Mouse (Mus musculus) midbrain, embryonic 16.5 days (tissue): ENCODE data around the gene Gm10322. TPM values are rescaled to one million over a fixed set of nuclear protein-coding genes. Genes with fewer than 3 reads are reported as not detected.

Experiments
- ATAC-seq: fragments of 200-750 bp; cut with Nextera tagmentation; 2 replicates; pipeline ENCODE4 v1.8.0; 2017; ENCODE audit warnings: moderate TSS enrichment
- H3K27ac ChIP-seq: fragments of 300-500 bp; sonication (generic); 2 replicates; pipeline ENCODE4 v1.5.1; 2014; ENCODE audit warnings: mild to moderate bottlenecking, low read length, mixed read lengths
- H3K27me3 ChIP-seq: fragments of 300-500 bp; sonication (generic); 2 replicates; pipeline ENCODE4 v1.6.1; 2014; ENCODE audit warnings: low read depth, low read length, mixed read lengths; ENCODE audit not compliant: control insufficient read depth, insufficient read depth
- H3K36me3 ChIP-seq: fragments of 300-500 bp; sonication (generic); 2 replicates; pipeline ENCODE4 v1.6.1; 2014; ENCODE audit warnings: mild to moderate bottlenecking, low read length, moderate library complexity, mixed read lengths; ENCODE audit not compliant: control insufficient read depth, insufficient read depth
- H3K4me1 ChIP-seq: fragments of 300-500 bp; sonication (generic); 2 replicates; pipeline ENCODE4 v1.6.1; 2014; ENCODE audit warnings: mild to moderate bottlenecking, low read length, mixed read lengths; ENCODE audit not compliant: control insufficient read depth, insufficient read depth
- H3K4me2 ChIP-seq: fragments of 300-500 bp; sonication (generic); 2 replicates; pipeline ENCODE4 v1.6.1; 2014; ENCODE audit warnings: mild to moderate bottlenecking, low read length, mixed read lengths
- H3K4me3 ChIP-seq: fragments of 300-500 bp; sonication (generic); 2 replicates; pipeline ENCODE4 v1.5.1; 2014; ENCODE audit warnings: low read depth, mild to moderate bottlenecking, low read length, moderate library complexity, mixed read lengths
- H3K9ac ChIP-seq: fragments of 300-500 bp; sonication (generic); 2 replicates; pipeline ENCODE4 v1.6.1; 2014; ENCODE audit warnings: low read depth, low read length, mixed read lengths
- H3K9me3 ChIP-seq: fragments of 300-500 bp; sonication (generic); replicated peaks from 2 replicates; pipeline ENCODE4 v1.6.1; 2014; ENCODE audit warnings: mild to moderate bottlenecking, low read length, mixed read lengths; ENCODE audit not compliant: control insufficient read depth, poor library complexity, severe bottlenecking
- WGBS: fragments of 180-500 bp; shearing (Covaris S2); extraction: QIAGEN DNeasy Blood & Tissue Kit; methylation state at CpG from one replicate; pipeline ENCODE4 v1.1.7; 2014; 5-methylcytosine and 5-hydroxymethylcytosine counted together
- polyA plus RNA-seq: library from polyadenylated mRNA; unstranded; fragments of >200 nt; fragmentation: Nextera tagmentation; extraction: Ambion mirVana; gene quantifications from 2 replicates; pipeline ENCODE4 v1.2.1, GENCODE M21; 2015

Gene Gm10322
- polyA plus RNA-seq, 1 experiment from 2014 or later: not detected

GRCm38 (mm10) chr10:59590606-59591005 is 25.3 kb upstream of the Gm10322 start:
- Histone ChIP-seq H3K4me3 (no peak overlapping the region), H3K4me2 (no peak overlapping the region), H3K27ac (no peak overlapping the region), H3K27me3 (no peaks in the 10 kb centered on the region), H3K36me3 (no peaks in the 10 kb centered on the region), H3K9ac (no peak overlapping the region), H3K9me3 (no peaks in the 10 kb centered on the region), H3K4me1 (no peaks in the 10 kb centered on the region)
- ATAC-seq: no peak
- 94% methylated on average over 9 of the region's 9 CpGs for WGBS

- H3K27me3 ChIP-seq: no peaks in the 10 kb centered on the region
- H3K9me3 ChIP-seq: no peaks in the 10 kb centered on the region
- ATAC-seq: no peak
- no peak overlapping the region for H3K9ac ChIP-seq
- no peak overlapping the region for H3K4me3 ChIP-seq
- no peaks in the 10 kb centered on the region for H3K36me3 ChIP-seq
- H3K4me1 ChIP-seq: no peaks in the 10 kb centered on the region
- no peak overlapping the region for H3K4me2 ChIP-seq
- 83% methylated on average over 13 of the region's 13 CpGs for WGBS
- no peak overlapping the region for H3K27ac ChIP-seq
Measured at GRCm38 (mm10) chr10:59593826-59594570, 21.9 kb upstream of the Gm10322 start.

GRCm38 (mm10) chr10:59600516-59600915 is 15.3 kb upstream of the Gm10322 start:
- ATAC-seq: no peak
- Histone ChIP-seq H3K4me1 (peaks cover 4% of the 10 kb centered on the region; the same call in 1 of the 2 replicates), H3K27me3 (no peaks in the 10 kb centered on the region), H3K9me3 (no peaks in the 10 kb centered on the region), H3K9ac (no peak overlapping the region), H3K36me3 (no peaks in the 10 kb centered on the region), H3K27ac (no peak overlapping the region), H3K4me3 (no peak overlapping the region), H3K4me2 (no peak overlapping the region)
- 85% methylated on average over 8 of the region's 8 CpGs for WGBS

- no peaks in the 10 kb centered on the region for H3K27me3 ChIP-seq
- no peaks in the 10 kb centered on the region for H3K9me3 ChIP-seq
- no peak overlapping the region for H3K9ac ChIP-seq
- H3K4me2 ChIP-seq: no peak overlapping the region
- 70% methylated on average over 8 of the region's 8 CpGs for WGBS
- H3K36me3 ChIP-seq: no peaks in the 10 kb centered on the region
- no peak for ATAC-seq
- no peak overlapping the region for H3K27ac ChIP-seq
- H3K4me3 ChIP-seq: no peak overlapping the region
- H3K4me1 ChIP-seq: peaks cover 4% of the 10 kb centered on the region; the same call in 1 of the 2 replicates
Measured at GRCm38 (mm10) chr10:59602043-59602442, 13.8 kb upstream of the Gm10322 start.

- Histone ChIP-seq H3K9me3 (no peaks in the 10 kb centered on the region), H3K27me3 (no peaks in the 10 kb centered on the region), H3K36me3 (no peaks in the 10 kb centered on the region), H3K9ac (no peak overlapping the region), H3K4me2 (no peak overlapping the region), H3K4me3 (no peak overlapping the region), H3K27ac (no peak overlapping the region), H3K4me1 (peaks cover 4% of the 10 kb centered on the region; the same call in 1 of the 2 replicates)
- no peak for ATAC-seq
- 71% methylated on average over 14 of the region's 14 CpGs for whole genome bisulfite sequencing
Measured at GRCm38 (mm10) chr10:59602891-59603290, 13.0 kb upstream of the Gm10322 start.

- ATAC-seq: no peak
- no peaks in the 10 kb centered on the region for H3K9me3 ChIP-seq
- H3K9ac ChIP-seq: no peak overlapping the region
- no peak overlapping the region for H3K4me2 ChIP-seq
- WGBS: 60% methylated on average over 5 of the region's 5 CpGs
- H3K27ac ChIP-seq: no peak overlapping the region
- H3K36me3 ChIP-seq: no peaks in the 10 kb centered on the region
- no peak overlapping the region for H3K4me3 ChIP-seq
- H3K27me3 ChIP-seq: no peaks in the 10 kb centered on the region
- H3K4me1 ChIP-seq: peaks cover 4% of the 10 kb centered on the region; the same call in 1 of the 2 replicates
Measured at GRCm38 (mm10) chr10:59603843-59604242, 12.0 kb upstream of the Gm10322 start.

GRCm38 (mm10) chr10:59604879-59605464 is 10.9 kb upstream of the Gm10322 start:
- Histone ChIP-seq H3K4me2 (no peak overlapping the region), H3K4me1 (peaks cover 4% of the 10 kb centered on the region; the same call in 1 of the 2 replicates), H3K9me3 (no peaks in the 10 kb centered on the region), H3K9ac (no peak overlapping the region), H3K36me3 (no peaks in the 10 kb centered on the region), H3K27me3 (no peaks in the 10 kb centered on the region), H3K27ac (no peak overlapping the region), H3K4me3 (no peak overlapping the region)
- ATAC-seq: no peak
- WGBS: 84% methylated on average over 11 of the region's 11 CpGs

- no peak overlapping the region for H3K9ac ChIP-seq
- no peak for ATAC-seq
- no peak overlapping the region for H3K4me3 ChIP-seq
- H3K27me3 ChIP-seq: no peaks in the 10 kb centered on the region
- 64% methylated on average over 5 of the region's 5 CpGs for whole genome bisulfite sequencing
- no peaks in the 10 kb centered on the region for H3K9me3 ChIP-seq
- H3K27ac ChIP-seq: no peak overlapping the region
- no peak overlapping the region for H3K4me2 ChIP-seq
- H3K36me3 ChIP-seq: no peaks in the 10 kb centered on the region
- H3K4me1 ChIP-seq: peaks cover 24% of the 10 kb centered on the region
Measured at GRCm38 (mm10) chr10:59613276-59613675, 2.6 kb upstream of the Gm10322 start.

- H3K9ac ChIP-seq: no peak overlapping the region
- H3K4me3 ChIP-seq: no peak overlapping the region
- H3K9me3 ChIP-seq: no peaks in the 10 kb centered on the region
- no peak for ATAC-seq
- no peaks in the 10 kb centered on the region for H3K36me3 ChIP-seq
- peaks cover 24% of the 10 kb centered on the region for H3K4me1 ChIP-seq
- H3K27me3 ChIP-seq: no peaks in the 10 kb centered on the region
- peak overlapping the region; percentile 88 for H3K4me2 ChIP-seq
- no peak overlapping the region for H3K27ac ChIP-seq
- WGBS: 75% methylated on average over 5 of the region's 5 CpGs
Measured at GRCm38 (mm10) chr10:59614141-59614540, 1.7 kb upstream of the Gm10322 start.
